Mouse (Mus musculus) layer of hippocampus, adult 11-12 months (tissue): Measurements from ENCODE around the gene Zdhhc23.

Source experiments
- DNase-seq: peaks from one replicate; pipeline ENCODE4 v3.0.0; 2022; ENCODE audit warnings: low spot score

Gene Zdhhc23

GRCm38 (mm10) chr16:43965781-43966389, 13.7 kb downstream of the Zdhhc23 start:
- no peak for DNase-seq

DNA sequence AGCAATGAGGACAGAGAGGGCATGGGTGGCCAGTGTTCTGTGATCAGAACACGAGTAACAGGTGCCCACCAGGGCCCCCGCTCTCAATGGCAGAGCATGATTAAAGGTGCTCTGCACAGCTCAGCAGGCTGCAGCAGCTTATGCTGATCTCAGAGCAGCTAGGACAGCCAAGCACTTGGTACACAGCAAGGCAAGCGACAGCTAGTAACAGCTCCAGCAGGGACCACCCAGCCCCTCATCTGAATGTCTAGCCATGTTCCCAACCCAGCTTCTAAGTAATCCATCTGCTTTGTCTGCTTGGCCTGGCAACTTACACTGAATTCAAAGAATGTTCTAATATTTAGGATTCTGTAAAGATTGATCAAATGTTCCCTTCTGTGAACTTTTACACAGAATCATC, 15.8 kb downstream of the Zdhhc23 start:
- no peak for DNase-seq

DNA sequence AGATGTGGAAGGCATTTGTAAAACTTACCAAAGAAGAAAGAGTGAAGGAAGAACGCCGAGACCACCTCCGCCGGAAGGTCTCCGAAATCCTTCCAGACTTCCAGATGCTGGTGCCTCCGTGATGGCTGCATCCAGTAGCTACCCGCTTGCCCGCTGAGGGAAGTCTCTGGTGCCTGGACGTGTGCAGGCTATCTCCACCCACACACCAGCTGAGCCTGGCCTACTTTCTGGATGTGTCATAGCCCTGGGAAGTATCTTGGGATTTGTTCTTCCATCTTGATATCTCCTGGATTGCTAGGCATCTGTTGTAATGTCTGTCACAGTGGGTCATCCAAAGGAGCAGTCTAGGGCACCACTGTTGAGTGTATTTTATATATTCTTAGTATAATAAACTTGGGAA, 16.3 kb downstream of the Zdhhc23 start:
- DNase-seq = no peak

- DNase-seq = no peak
Measured at GRCm38 (mm10) chr16:43958038-43958437, 21.6 kb downstream of the Zdhhc23 start.

- no peak for DNase-seq
Measured at GRCm38 (mm10) chr16:43954913-43955312, 24.7 kb downstream of the Zdhhc23 start.

GRCm38 (mm10) chr16:43951591-43951990, 28.0 kb downstream of the Zdhhc23 start:
- DNase-seq = no peak

- no peak for DNase-seq
Measured at GRCm38 (mm10) chr16:43945869-43946268, 33.7 kb downstream of the Zdhhc23 start.

DNA sequence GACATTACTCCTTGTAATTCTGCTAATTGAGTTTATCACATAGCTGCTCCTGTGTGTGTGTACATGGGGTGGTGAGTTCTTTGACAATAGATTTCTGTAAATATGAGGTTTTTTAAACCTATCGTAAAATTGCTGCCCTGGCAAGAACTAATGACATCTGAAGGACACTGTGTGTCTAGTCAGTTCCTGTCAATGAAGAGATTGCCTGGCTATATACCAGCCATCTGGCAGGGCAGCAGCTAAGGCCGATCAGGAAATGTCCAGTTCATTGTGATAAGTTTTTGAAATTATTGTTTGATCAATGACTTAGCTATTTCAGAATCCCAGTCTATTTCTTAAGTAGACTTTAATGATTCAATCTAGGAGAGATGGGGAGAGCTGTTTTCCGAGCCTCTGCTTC, 34.2 kb downstream of the Zdhhc23 start:
- no peak for DNase-seq

DNA sequence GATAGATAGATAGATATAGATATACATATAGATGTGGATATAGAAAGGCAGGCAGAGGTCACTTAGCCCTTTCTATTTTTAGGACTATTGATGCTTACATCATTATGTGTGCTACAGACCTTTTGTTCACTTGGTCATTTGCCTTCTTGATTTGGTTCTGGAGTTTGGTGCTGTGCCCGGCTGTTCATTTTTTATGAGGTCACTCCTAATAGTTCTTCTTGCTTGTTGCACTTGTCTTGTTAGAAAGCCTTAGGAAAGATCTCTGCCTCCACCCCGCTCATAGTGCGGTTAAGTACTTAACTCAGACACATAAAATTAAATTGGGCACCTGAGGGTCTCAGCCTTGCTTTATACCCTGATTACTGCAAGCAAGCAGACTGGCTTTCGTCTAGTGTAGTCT, 38.7 kb downstream of the Zdhhc23 start:
- no peak for DNase-seq

DNA sequence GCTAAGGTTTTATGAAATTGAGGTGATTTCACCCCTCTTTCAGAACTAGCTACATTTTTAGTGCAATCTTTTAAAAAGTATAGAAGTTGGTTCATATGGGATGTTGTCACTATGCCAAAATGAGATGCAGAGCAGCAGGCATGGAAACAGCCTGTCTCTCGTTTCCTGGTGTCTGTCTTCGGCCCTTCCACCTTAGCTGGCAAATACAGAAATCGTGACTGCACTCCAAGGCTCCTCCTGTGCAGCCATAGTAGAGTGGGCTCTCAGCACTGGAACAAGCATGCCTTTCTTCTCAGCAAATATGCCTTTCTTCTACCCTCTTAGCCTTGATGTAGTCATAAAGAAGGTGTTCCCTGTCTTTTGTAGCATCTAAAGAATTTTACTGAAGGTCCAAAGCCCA, 43.7 kb downstream of the Zdhhc23 start:
- no peak for DNase-seq

GRCm38 (mm10) chr16:43935367-43935766, 44.2 kb downstream of the Zdhhc23 start:
- no peak for DNase-seq

DNA sequence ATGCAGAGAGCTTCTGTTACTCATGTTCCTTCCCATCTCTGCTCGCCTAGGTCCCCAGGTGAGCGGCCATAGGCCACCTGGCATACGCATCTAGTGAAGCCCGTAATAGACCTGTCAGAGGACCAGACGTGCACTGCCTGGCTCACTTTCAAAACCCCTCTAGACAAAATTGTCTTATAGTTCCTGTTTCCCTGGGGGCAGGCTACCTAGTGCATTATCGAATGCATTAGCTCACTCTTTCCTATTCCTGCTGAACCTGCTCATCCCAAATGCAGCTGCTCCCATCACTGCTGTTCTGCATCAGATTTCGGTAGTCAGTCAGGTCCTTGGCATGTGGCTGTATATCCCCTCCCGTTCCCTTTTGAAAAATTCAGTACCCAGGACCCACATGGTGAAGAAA, 44.7 kb downstream of the Zdhhc23 start:
- no peak for DNase-seq

- DNase-seq = no peak
Measured at GRCm38 (mm10) chr16:43933041-43933440, 46.5 kb downstream of the Zdhhc23 start.

DNA sequence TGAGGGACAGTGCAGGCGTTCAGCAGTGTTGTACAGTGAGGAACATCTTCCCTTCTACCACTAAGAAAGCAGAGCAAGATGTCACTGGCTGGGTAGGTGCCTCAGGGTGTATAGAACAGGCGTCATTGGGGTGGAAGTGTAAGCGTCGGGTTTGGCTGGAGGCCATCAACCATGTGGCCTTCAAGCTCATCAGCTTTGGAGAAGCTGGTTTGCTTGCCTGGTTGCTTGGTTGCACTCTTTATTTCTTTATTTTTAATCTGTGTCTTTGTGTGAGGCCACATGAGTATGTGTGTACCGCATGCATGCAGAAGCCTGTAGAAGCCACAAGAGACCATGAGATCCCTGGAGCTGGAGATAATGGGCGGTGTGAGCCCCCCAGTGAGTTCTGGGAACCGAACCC, 47.3 kb downstream of the Zdhhc23 start:
- DNase-seq = no peak

GRCm38 (mm10) chr16:43931502-43931901, 48.1 kb downstream of the Zdhhc23 start:
- peak; percentile 28 for DNase-seq

DNA sequence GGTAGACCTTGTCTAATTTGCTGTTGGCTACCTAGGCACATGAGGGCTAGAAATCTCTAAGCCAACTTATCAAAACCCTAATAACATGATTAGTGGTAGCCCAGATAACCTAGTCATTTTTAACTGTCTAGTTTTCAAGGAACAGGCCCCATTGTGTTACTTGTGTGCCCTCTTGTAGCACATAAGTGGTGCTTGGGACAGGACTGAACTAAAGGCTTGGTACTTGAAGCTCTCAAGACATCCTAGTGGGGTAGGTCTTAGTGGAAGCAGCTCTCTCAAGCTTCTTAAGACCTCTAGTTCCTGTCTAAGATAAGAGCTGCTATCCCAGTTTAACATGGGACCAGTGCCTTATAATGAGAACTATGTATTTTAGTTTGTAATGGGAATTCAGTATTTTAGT, 49.0 kb downstream of the Zdhhc23 start:
- DNase-seq = no peak

- DNase-seq = no peak
Measured at GRCm38 (mm10) chr16:43926341-43926859, 53.2 kb downstream of the Zdhhc23 start, which contains the start of gene Qtrt2. Gene Qtrt2, minus strand, starts transcription at chr16:43926809.

- no peak for DNase-seq
Measured at GRCm38 (mm10) chr16:43925846-43926245, 53.7 kb downstream of the Zdhhc23 start.

DNA sequence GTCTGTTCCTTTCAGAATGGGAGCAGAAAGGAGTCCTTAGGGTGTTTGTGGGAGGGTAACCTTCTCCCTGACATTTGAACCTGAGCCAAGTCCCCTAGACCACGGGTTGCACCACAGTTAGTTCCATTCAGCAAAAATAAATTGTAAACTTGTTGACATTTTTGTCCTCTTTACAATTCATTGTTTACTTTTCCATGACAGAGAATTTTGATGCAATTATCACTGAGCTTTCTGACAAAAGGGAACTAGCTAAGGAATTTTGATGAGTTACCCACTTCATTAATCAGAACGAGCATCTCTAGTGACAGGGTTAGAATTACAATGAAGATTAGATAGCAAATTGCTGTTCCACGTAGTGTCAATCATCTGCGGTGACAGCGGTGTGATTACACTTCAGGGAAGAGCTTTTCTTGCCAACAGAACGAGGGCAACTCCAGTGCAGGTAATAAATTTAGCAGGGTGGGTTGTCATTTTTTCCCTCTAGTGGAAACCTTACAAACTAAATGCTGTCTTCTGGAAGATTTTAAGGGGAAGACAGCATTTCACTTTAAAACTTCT, 54.5 kb downstream of the Zdhhc23 start:
- DNase-seq = no peak

DNA sequence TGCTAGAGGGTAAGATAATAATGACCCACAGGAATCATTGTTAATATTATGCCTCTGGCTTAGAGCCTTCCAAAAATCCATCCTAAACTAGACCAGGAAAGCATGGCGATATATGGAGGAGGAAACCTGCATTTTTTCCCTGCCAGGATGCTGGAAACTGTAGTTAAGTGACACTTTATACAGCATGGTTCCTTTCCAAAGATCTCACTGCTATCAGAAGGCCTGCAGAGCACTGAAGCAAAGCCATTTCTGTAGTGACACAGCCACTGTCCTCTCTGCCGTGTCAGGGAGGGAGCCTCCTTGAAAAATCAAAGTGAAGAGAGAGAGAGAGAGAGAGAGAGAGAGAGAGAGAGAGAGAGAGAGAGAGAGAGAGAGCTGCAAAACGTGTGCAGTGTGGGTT, 57.0 kb downstream of the Zdhhc23 start:
- DNase-seq = no peak

DNA sequence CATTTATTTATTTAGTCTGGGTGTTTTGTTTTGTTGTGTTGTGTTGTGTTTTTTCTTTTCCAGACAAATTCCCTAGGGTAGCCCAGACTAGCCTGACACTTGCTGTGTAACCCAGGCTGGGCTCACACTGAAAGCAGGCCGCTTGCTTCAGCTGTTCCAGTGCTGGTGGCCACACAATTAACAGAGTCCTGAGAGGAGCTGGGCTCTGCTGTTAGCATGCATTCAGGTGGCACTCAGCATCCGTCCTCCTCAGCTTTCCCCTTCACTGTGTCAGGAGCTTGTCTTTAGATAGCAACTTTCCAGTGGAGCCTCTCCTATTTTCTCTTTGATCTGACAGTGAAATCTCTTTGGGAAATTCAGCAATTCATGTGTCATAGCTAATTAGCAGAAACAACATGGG, 57.6 kb downstream of the Zdhhc23 start:
- no peak for DNase-seq

- DNase-seq = no peak
Measured at GRCm38 (mm10) chr16:43918867-43919266, 60.7 kb downstream of the Zdhhc23 start.
